Mouse (Mus musculus) C2C12 (cell line): ENCODE data around the gene Myh9. TPM values are rescaled to one million over a fixed set of nuclear protein-coding genes. Genes with fewer than 3 reads are reported as not detected.
A peak's percentile ranks its signal among the peaks of the same experiment; 100 is the strongest.
"Not testable (repeated sequence)": the region's sequence is repeated elsewhere in the genome, so short reads cannot be mapped to it uniquely, and the experiment has no call there.

Source experiments
- H3K27me3 ChIP-seq: one replicate; pipeline ENCODE4 v1.6.1; 2011; ENCODE audit not compliant: control insufficient read depth, insufficient read depth, insufficient read length
- H3K36me3 ChIP-seq: one replicate; pipeline ENCODE4 v1.6.1; 2011; ENCODE audit not compliant: control insufficient read depth, insufficient read depth
- H3K4me3 ChIP-seq: one replicate; pipeline ENCODE4 v1.5.1; 2011; ENCODE audit warnings: mild to moderate bottlenecking, control low read depth; ENCODE audit not compliant: poor library complexity, insufficient read depth, severe bottlenecking
- H3K79me2 ChIP-seq: one replicate; pipeline ENCODE4 v1.6.1; 2011; ENCODE audit not compliant: control insufficient read depth, insufficient read depth
- H3K79me3 ChIP-seq: one replicate; pipeline ENCODE4 v1.6.1; 2011; ENCODE audit warnings: low read depth, control low read depth
- H3ac ChIP-seq: one replicate; pipeline ENCODE3; 2011; ENCODE audit warnings: low read depth; ENCODE audit not compliant: control insufficient read depth, insufficient read length
- CEBPB ChIP-seq: IDR thresholded peaks from one replicate; pipeline ENCODE4 v1.6.1; 2011; ENCODE audit warnings: low read depth, mild to moderate bottlenecking, control low read depth, moderate library complexity
- CTCF ChIP-seq: IDR thresholded peaks from one replicate; pipeline ENCODE4 v1.5.1; 2011; ENCODE audit not compliant: control insufficient read depth, insufficient read depth, insufficient read length
- FOSL1 ChIP-seq: IDR thresholded peaks from one replicate; pipeline ENCODE4 v1.8.0; 2011; ENCODE audit warnings: mild to moderate bottlenecking, low read length; ENCODE audit not compliant: poor library complexity, insufficient read depth, severe bottlenecking
- MAX ChIP-seq: IDR thresholded peaks from one replicate; pipeline ENCODE4 v1.6.1; 2011; ENCODE audit warnings: mild to moderate bottlenecking, control low read depth
- MYOD1 ChIP-seq: IDR thresholded peaks from one replicate; pipeline ENCODE4 v1.6.1; 2011; ENCODE audit warnings: low read depth; ENCODE audit not compliant: control insufficient read depth, insufficient read length
- MYOG ChIP-seq: IDR thresholded peaks from one replicate; pipeline ENCODE4 v1.6.1; 2011; ENCODE audit not compliant: control insufficient read depth, insufficient read length; ENCODE audit errors: extremely low read depth
- USF1 ChIP-seq: IDR thresholded peaks from one replicate; pipeline ENCODE4 v1.6.1; 2011; ENCODE audit warnings: low read depth, mild to moderate bottlenecking, control low read depth, moderate library complexity
- polyA plus RNA-seq: library from polyadenylated mRNA; unstranded; fragments of >200 nt; fragmentation: generic; extraction: Trizol; gene quantifications from one replicate; pipeline ENCODE4 v1.2.1, GENCODE M21; 2012; ENCODE audit warnings: missing spikeins

The Myh9 gene
- polyA plus RNA-seq, 1 experiment = 580 TPM

DNA sequence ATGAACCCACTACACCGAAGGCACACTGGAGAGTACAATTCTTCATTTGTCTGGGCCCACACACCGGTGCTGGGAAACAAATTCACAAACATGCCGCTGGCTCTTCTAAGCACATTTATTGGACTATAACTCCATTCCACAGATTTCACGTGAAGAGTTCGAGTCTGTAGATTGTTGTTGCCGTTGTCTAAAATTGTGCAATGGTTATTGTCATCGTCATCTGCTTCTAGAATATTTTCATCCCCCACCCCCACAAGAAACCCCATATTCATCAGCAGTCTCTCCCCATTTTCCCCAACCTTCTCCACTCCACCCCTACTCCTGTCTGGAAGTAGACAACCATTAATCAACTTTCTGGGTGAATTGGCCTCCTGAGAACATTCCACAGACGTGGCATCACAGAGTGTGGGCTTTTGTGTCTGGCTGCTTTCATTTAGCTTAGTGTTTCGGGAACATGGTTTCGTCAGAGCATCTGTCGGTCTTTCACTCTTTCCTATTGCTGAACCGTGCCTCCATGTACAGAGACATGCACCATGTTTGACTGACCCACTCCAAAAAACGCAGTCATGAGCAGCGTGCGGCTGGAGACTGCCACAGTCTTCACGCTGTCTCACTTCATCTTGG lies 6.6 kb upstream of the Myh9 start:
- TF ChIP-seq FOSL1 = no peak
- peak; percentile 73 for TF ChIP-seq CEBPB
- H3K36me3 ChIP-seq = no peaks in the 10 kb centered on the region
- H3ac ChIP-seq = no peak overlapping the region
- H3K79me3 ChIP-seq = no peaks in the 10 kb centered on the region
- H3K79me2 ChIP-seq = peaks cover 3% of the 10 kb centered on the region
- H3K27me3 ChIP-seq = no peaks in the 10 kb centered on the region
- H3K4me3 ChIP-seq = no peak overlapping the region

DNA sequence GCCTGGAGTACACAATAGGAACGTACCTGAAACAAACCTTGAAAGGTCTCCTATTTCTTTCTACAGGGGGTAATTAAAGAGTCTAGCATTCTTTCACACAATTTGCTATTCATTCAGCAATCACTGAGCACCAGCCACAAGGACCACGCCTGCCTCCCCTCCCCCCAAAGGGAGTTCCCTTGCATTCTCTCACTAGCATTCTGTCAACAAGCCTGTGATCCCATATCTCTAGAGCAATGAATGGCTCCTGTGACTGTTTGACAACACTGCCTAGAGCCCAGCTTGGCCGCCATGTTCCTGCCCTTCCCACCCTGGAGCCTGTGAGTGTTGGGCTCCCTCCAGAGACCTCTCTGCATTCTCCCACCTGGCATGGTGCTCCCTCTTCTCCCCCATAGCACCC lies 5.9 kb upstream of the Myh9 start:
- no peak for TF ChIP-seq MYOD1
- TF ChIP-seq FOSL1 = no peak
- TF ChIP-seq USF1 = no peak
- no peak for TF ChIP-seq CTCF
- no peak for TF ChIP-seq CEBPB
- no peak for TF ChIP-seq MYOG
- no peak for TF ChIP-seq MAX
- Histone ChIP-seq H3K79me2 (peaks cover 8% of the 10 kb centered on the region), H3K27me3 (no peaks in the 10 kb centered on the region), H3K36me3 (no peaks in the 10 kb centered on the region), H3ac (no peak overlapping the region), H3K79me3 (no peaks in the 10 kb centered on the region), H3K4me3 (no peak overlapping the region)

DNA sequence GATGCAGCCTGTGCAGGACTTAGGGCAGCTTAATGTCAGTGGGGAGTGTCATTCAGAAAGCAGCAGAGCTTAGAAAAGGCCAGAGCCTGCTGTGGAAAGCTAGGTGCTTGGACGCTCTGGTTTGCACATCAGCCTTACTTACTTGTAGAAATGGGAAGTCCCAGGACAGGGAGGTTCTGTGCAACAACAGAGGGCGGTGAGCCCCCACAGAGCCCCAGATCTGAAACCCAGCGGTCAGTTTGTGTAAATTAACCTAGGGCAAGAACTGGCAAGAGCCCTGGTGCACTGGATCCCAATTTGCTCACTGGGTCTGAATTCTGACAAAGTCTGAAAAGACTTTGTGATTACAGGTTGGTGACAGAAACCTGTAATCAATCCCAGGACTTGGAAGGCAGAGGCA lies 5.1 kb upstream of the Myh9 start:
- H3K4me3 ChIP-seq = no peak overlapping the region
- no peaks in the 10 kb centered on the region for H3K79me3 ChIP-seq
- H3K79me2 ChIP-seq = peaks cover 8% of the 10 kb centered on the region
- no peaks in the 10 kb centered on the region for H3K27me3 ChIP-seq
- no peaks in the 10 kb centered on the region for H3K36me3 ChIP-seq
- TF ChIP-seq MYOD1 (no peak), FOSL1 (no peak), CTCF (no peak)
- H3ac ChIP-seq = no peak overlapping the region

DNA sequence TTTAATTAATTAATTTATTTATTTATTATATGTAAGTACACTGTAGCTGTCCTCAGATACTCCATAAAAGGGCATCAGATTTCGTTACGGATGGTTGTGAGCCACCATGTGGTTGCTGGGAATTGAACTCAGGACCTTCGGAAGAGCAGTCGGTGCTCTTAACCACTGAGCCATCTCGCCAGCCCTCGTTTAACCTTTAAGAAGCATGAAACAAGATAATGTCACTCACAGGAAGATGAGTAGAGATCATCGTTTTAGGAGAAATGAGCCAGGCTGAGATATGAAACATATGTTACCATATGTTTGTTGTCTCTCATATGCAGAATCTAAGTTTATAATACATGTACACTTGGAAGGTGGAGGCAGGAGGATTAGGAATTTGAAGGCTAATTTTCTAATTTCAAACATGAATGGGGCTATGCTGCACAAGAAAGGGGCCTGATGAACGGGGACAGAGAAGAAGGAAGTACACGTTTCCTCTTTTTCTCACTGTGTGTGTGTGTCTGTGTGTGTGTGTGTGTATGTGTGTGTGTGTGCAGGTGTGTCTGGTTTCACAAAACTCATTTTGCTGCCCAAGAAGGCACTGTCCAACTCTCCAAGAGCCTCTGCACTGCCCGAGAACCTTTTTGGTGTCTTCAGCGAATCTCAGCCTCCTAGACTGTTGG lies 4.1 kb upstream of the Myh9 start:
- not testable (repeated sequence) for H3K79me3 ChIP-seq, H3K36me3 ChIP-seq, H3K4me3 ChIP-seq, H3ac ChIP-seq, H3K27me3 ChIP-seq
- H3K79me2 ChIP-seq = peaks cover 17% of the 10 kb centered on the region

DNA sequence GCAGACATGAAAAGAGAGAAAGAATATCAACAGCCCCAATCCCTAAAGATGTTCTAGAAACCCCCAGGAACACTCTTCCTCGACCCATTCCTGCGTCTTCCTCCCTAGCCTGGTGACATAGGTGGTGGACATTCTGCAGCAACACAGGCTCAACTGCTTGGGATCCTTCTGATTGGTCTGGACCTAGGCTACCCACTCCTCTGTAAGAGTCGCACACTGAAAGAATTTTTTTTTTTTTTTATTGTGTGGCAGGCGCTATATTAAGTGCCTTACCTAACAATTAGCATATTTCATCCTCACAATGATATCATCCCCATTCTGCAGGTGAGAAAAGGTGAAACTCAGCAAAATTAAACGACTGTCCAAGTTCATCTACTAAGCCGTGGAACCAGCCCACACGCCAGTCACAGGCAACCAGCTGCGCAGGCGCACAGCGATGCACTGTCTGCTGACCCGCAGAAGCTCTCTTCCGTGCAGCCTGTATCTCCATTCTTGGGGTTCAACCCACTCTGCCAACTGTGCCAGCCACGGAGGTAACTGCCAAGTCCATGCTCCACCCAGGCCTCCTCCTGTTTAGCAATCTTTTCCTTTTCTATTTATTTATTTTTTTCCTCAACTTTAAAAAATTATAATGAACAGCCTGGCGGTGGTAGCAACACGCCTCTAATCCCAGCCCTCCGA lies 3.1 kb upstream of the Myh9 start:
- Histone ChIP-seq H3K36me3 (peaks cover 9% of the 10 kb centered on the region), H3K27me3 (no peaks in the 10 kb centered on the region), H3ac (no peak overlapping the region), H3K79me3 (peaks cover 18% of the 10 kb centered on the region), H3K4me3 (no peak overlapping the region), H3K79me2 (peaks cover 27% of the 10 kb centered on the region)
- TF ChIP-seq CTCF (no peak), FOSL1 (no peak)

DNA sequence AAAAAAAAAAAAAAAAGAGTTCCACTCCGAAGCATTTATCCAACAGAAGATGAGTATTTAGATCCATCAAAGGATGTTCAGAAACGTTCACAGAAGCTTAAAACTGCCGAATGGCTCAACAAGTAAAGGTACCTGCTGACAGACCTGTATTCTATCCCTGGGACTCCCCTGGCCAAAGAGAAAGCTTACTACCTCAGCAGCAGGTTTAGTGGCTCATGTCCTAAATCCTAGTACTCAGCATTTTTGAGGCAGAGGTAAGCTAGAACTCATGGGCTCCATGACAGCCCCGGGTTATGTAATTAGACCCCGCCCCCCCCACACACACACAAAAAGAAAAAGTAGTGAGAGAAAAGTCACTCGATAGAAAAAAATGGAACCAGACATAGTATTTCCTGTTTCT lies 2.1 kb upstream of the Myh9 start:
- Histone ChIP-seq H3K79me2 (peaks cover 38% of the 10 kb centered on the region), H3K27me3 (no peaks in the 10 kb centered on the region), H3K4me3 (no peak overlapping the region), H3ac (no peak overlapping the region), H3K79me3 (peaks cover 28% of the 10 kb centered on the region), H3K36me3 (peaks cover 16% of the 10 kb centered on the region)
- TF ChIP-seq MYOD1 (no peak), MYOG (no peak), FOSL1 (no peak), CEBPB (no peak), MAX (no peak), USF1 (no peak)

DNA sequence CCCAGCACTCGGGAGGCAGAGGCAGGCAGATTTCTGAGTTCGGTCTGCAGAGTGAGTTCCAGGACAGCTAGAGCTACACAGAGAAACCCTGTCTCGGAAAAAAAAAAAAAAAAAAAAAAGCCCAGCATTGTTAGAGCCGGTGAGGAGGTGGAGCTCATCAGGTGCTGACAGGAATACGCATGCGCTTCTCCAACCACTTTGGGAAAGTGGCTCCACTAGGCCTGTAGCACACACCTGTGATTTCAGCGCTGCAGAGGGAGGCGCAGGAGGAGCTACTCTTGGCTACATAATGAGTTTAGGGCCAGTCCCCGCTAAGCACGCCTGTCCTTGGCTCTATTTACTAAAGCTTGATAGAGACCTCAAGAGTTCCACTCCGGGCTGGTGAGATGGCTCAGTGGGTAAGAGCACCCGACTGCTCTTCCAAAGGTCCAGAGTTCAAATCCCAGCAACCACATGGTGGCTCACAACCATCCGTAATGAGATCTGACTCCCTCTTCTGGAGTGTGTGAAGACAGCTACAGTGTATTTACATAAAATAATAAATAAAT lies 1.6 kb upstream of the Myh9 start:
- not testable (repeated sequence) for H3K27me3 ChIP-seq, H3K4me3 ChIP-seq, H3ac ChIP-seq
- Histone ChIP-seq H3K36me3 (peaks cover 21% of the 10 kb centered on the region), H3K79me2 (peaks cover 42% of the 10 kb centered on the region), H3K79me3 (peaks cover 33% of the 10 kb centered on the region)
